Mouse (Mus musculus): Measurements from ENCODE around the gene Muc20. TPM values are rescaled to one million over a fixed set of nuclear protein-coding genes. Genes with fewer than 3 reads are reported as not detected.

Muc20 gene
- under 1 TPM; 0.70 to 0.81 TPM for total RNA-seq (2023)

GRCm38 (mm10) chr16:32797426-32797689, at the start of gene Muc20:
Gene Muc20, minus strand, starts transcription at chr16:32797435.

GRCm38 (mm10) chr16:32810321-32810720, 13.1 kb upstream of the Muc20 start, which contains the start of gene Smbd1:
Gene Smbd1, minus strand, starts transcription at chr16:32810477.

GRCm38 (mm10) chr16:32735586-32735985, 61.6 kb downstream of the Muc20 start, which contains the start of gene Muc4:
Gene Muc4, plus strand, starts transcription at chr16:32735886.

Other genes with a start within 250 kb of the Muc20 start
- gene Tfrc, start 188.5 kb downstream of the Muc20 start, total RNA-seq (2023): 10 to 100 TPM; 14.5 to 29.4 TPM
- gene Tnk2, start 153.6 kb downstream of the Muc20 start, total RNA-seq (2023): 10 to 100 TPM; 13.8 to 19.1 TPM
- under 1 TPM in 1 of 2 experiments, not detected in 1; 0.12 TPM for gene Muc4, start 61.5 kb downstream of the Muc20 start, total RNA-seq (2023)
- 1 to 10 TPM in 1 of 2 experiments, under 1 TPM in 1; 0.79 to 1.1 TPM for gene Smbd1, start 13.0 kb upstream of the Muc20 start, total RNA-seq (2023)
- gene Fyttd1, start 80.1 kb upstream of the Muc20 start, total RNA-seq (2023): 10 to 100 TPM; 31.6 to 33.3 TPM
- gene Rubcn, start 80.3 kb upstream of the Muc20 start, total RNA-seq (2023): 10 to 100 TPM; 31.8 to 32.7 TPM
- gene Lrch3, start 116.7 kb upstream of the Muc20 start, total RNA-seq (2023): 10 to 100 TPM; 52.0 to 57.2 TPM

Measured in monocyte, adult 59 days (primary cell).